Mouse (Mus musculus) mouse trophoblast stem cell (cell line): ENCODE measurements around the gene Tm7sf3.

Experiments
- in situ Hi-C, 2 experiments: fragments of 300-500 bp; cut with MseI, MboI; formaldehyde crosslinking; loops; 2 replicates in 1 of 2; 3 replicates in 1 of 2; pipeline ENCODE4 v1.15.1; 2025

Tm7sf3 gene

GRCm38 (mm10) chr6:146642276-146643183 lies at the start of gene Tm7sf3, which contains the start of gene Med21:
TSS of gene Tm7sf3 (minus strand) at chr6:146642824.
TSS of gene Med21 (plus strand) at chr6:146642547.
- in situ Hi-C loops, result no loop called here

GRCm38 (mm10) chr6:146688861-146689260 lies 46.2 kb upstream of the Tm7sf3 start:
- in situ Hi-C loops, result no loop called here

- in situ Hi-C loops, result no loop called here
Observed at GRCm38 (mm10) chr6:146688010-146688409, 45.4 kb upstream of the Tm7sf3 start.

GRCm38 (mm10) chr6:146686463-146687196 lies 44.0 kb upstream of the Tm7sf3 start:
- in situ Hi-C loops, result no loop called here

GRCm38 (mm10) chr6:146685781-146686308 lies 43.2 kb upstream of the Tm7sf3 start:
- in situ Hi-C loops, result no loop called here

GRCm38 (mm10) chr6:146683881-146684280 lies 41.3 kb upstream of the Tm7sf3 start:
- in situ Hi-C loops, result no loop called here

- in situ Hi-C loops, result no loop called here
Observed at GRCm38 (mm10) chr6:146678136-146679070, 35.8 kb upstream of the Tm7sf3 start.

- in situ Hi-C loops, result no loop called here
Observed at GRCm38 (mm10) chr6:146676904-146677303, 34.3 kb upstream of the Tm7sf3 start.

GRCm38 (mm10) chr6:146674881-146675536 lies 32.4 kb upstream of the Tm7sf3 start:
- in situ Hi-C loops, result no loop called here

- in situ Hi-C loops, result no loop called here
Observed at GRCm38 (mm10) chr6:146674420-146674819, 31.8 kb upstream of the Tm7sf3 start.

- in situ Hi-C loops, result no loop called here
Observed at GRCm38 (mm10) chr6:146673696-146674095, 31.1 kb upstream of the Tm7sf3 start.

GRCm38 (mm10) chr6:146672106-146672505 lies 29.5 kb upstream of the Tm7sf3 start:
- in situ Hi-C loops, result no loop called here

GRCm38 (mm10) chr6:146670956-146671855 lies 28.6 kb upstream of the Tm7sf3 start:
- in situ Hi-C loops, result no loop called here

- in situ Hi-C loops, result no loop called here
Observed at GRCm38 (mm10) chr6:146668606-146669005, 26.0 kb upstream of the Tm7sf3 start.

GRCm38 (mm10) chr6:146666811-146667210 lies 24.2 kb upstream of the Tm7sf3 start:
- in situ Hi-C loops, result no loop called here

GRCm38 (mm10) chr6:146665408-146665807 lies 22.8 kb upstream of the Tm7sf3 start:
- in situ Hi-C loops, result no loop called here

- in situ Hi-C loops, result loop anchor here (5.0 kb wide), 1 partner anchor 97 kb away; no protein-coding TSS in a partner anchor
Observed at GRCm38 (mm10) chr6:146664917-146665316, 22.3 kb upstream of the Tm7sf3 start.

GRCm38 (mm10) chr6:146664116-146664515 lies 21.5 kb upstream of the Tm7sf3 start:
- in situ Hi-C loops, result loop anchor here (5.0 kb wide), 1 partner anchor 98 kb away; no protein-coding TSS in a partner anchor

- in situ Hi-C loops, result loop anchor here (5.0 kb wide), 1 partner anchor 100 kb away; no protein-coding TSS in a partner anchor
Observed at GRCm38 (mm10) chr6:146662679-146663078, 20.1 kb upstream of the Tm7sf3 start.
